Mouse (Mus musculus) heart, embryonic 12.5 days (tissue): ENCODE data around the gene Spatc1l. TPM values are rescaled to one million over a fixed set of nuclear protein-coding genes. Genes with fewer than 3 reads are reported as not detected.

ENCODE experiments used
- ATAC-seq: fragments of 200-750 bp; cut with Nextera tagmentation; 2 replicates; pipeline ENCODE4 v1.8.0; 2017; ENCODE audit warnings: moderate TSS enrichment, moderate library complexity; ENCODE audit not compliant: insufficient number of reproducible peaks, low FRiP score
- H3K27ac ChIP-seq: fragments of 300-500 bp; sonication (generic); 2 replicates; pipeline ENCODE4 v1.5.1; 2016; ENCODE audit warnings: mild to moderate bottlenecking, moderate library complexity; ENCODE audit not compliant: poor library complexity, severe bottlenecking
- H3K27me3 ChIP-seq: fragments of 300-500 bp; sonication (generic); replicated peaks from 2 replicates; pipeline ENCODE4 v1.6.1; 2016; ENCODE audit warnings: mild to moderate bottlenecking, moderate library complexity
- H3K36me3 ChIP-seq: fragments of 300-500 bp; sonication (generic); 2 replicates; pipeline ENCODE4 v1.6.1; 2016; ENCODE audit warnings: mild to moderate bottlenecking, moderate library complexity
- H3K4me1 ChIP-seq: fragments of 300-500 bp; sonication (generic); replicated peaks from 2 replicates; pipeline ENCODE4 v1.6.1; 2016; ENCODE audit warnings: mild to moderate bottlenecking
- H3K4me2 ChIP-seq: fragments of 300-500 bp; sonication (generic); 2 replicates; pipeline ENCODE4 v1.6.1; 2016; ENCODE audit warnings: mild to moderate bottlenecking, moderate library complexity
- H3K4me3 ChIP-seq: fragments of 300-500 bp; sonication (generic); 2 replicates; pipeline ENCODE4 v1.5.1; 2016; ENCODE audit warnings: mild to moderate bottlenecking
- H3K9ac ChIP-seq: fragments of 300-500 bp; sonication (generic); 2 replicates; pipeline ENCODE4 v1.6.1; 2016; ENCODE audit warnings: mild to moderate bottlenecking, moderate library complexity
- H3K9me3 ChIP-seq: fragments of 300-500 bp; sonication (generic); replicated peaks from 2 replicates; pipeline ENCODE4 v1.6.1; 2016; ENCODE audit warnings: mild to moderate bottlenecking, moderate library complexity
- WGBS: fragments of 180-500 bp; shearing (Covaris S2); methylation state at CpG from one replicate; pipeline ENCODE4 v1.1.7; 2016; 5-methylcytosine and 5-hydroxymethylcytosine counted together
- polyA plus RNA-seq: library from polyadenylated mRNA; unstranded; fragments of >200 nt; fragmentation: Nextera tagmentation; extraction: Ambion mirVana; gene quantifications from 2 replicates; pipeline ENCODE4 v1.2.1, GENCODE M21; 2016

Gene Spatc1l
- polyA plus RNA-seq, 1 experiment from 2014 or later: not detected

DNA sequence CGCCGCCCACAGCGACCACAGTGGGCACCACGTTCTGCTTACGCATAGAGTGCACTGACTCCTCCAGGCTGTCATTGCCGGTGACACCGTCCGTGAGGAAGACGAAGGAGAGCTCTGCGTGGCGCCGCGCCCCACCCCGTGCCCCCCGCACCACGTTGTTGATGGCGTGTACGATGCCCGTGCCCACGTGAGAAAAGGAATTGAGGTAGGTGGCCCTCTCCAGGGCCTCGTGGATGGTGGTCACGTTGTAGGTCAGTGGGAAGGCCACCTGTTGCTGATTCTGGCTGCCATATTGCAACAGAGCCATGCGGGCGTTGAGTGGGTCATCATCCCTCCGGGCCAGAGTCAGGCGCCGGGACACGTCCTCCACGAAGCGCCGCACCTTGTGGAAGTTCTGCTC is 34.3 kb downstream of the Spatc1l start:
- WGBS: 86% methylated on average over 31 of the region's 31 CpGs
- Histone ChIP-seq H3K4me3 (no peak overlapping the region), H3K4me2 (no peak overlapping the region), H3K27me3 (no peaks in the 10 kb centered on the region), H3K4me1 (no peaks in the 10 kb centered on the region), H3K9me3 (no peaks in the 10 kb centered on the region), H3K27ac (no peak overlapping the region), H3K9ac (no peak overlapping the region), H3K36me3 (peaks cover 6% of the 10 kb centered on the region; the same call in 1 of the 2 replicates)
- no peak for ATAC-seq

GRCm38 (mm10) chr10:76602690-76603089 is 40.6 kb downstream of the Spatc1l start:
- Histone ChIP-seq H3K9me3 (no peaks in the 10 kb centered on the region), H3K4me1 (peaks cover 9% of the 10 kb centered on the region), H3K4me2 (no peak overlapping the region), H3K27ac (no peak overlapping the region), H3K4me3 (no peak overlapping the region), H3K9ac (no peak overlapping the region), H3K27me3 (no peaks in the 10 kb centered on the region), H3K36me3 (peaks cover 33% of the 10 kb centered on the region)
- WGBS: 25% methylated on average over 3 of the region's 3 CpGs
- ATAC-seq: no peak

GRCm38 (mm10) chr10:76612473-76612872 is 50.4 kb downstream of the Spatc1l start:
- Histone ChIP-seq H3K4me2 (no peak overlapping the region), H3K36me3 (peaks cover 50% of the 10 kb centered on the region), H3K27ac (no peak overlapping the region), H3K9me3 (no peaks in the 10 kb centered on the region), H3K4me1 (peaks cover 5% of the 10 kb centered on the region; the same call in 1 of the 2 replicates), H3K4me3 (no peak overlapping the region), H3K9ac (no peak overlapping the region), H3K27me3 (no peaks in the 10 kb centered on the region)
- ATAC-seq: no peak
- 57% methylated on average over 7 of the region's 7 CpGs for WGBS

Other genes starting within 250 kb of the Spatc1l start
- 11.4 and 12.3 TPM in 2 replicates for gene Dip2a, start 217.0 kb upstream of the Spatc1l start, polyA plus RNA-seq
- gene AC141477.1, start 121.8 kb upstream of the Spatc1l start, polyA plus RNA-seq: not detected in 2 replicates
- 13.3 and 13.7 TPM in 2 replicates for gene Pcnt, start 119.5 kb upstream of the Spatc1l start, polyA plus RNA-seq
- gene 2610028H24Rik, start 113.2 kb upstream of the Spatc1l start, polyA plus RNA-seq: not detected in 2 replicates
- 48.6 and 50.3 TPM in 2 replicates for gene Mcm3ap, start 93.3 kb upstream of the Spatc1l start, polyA plus RNA-seq
- 6.9 and 7.0 TPM in 2 replicates for gene Ybey, start 93.2 kb upstream of the Spatc1l start, polyA plus RNA-seq
- gene Lss, start 30.7 kb upstream of the Spatc1l start, polyA plus RNA-seq: 12.6 and 13.3 TPM in 2 replicates
- 3.2 and 3.5 TPM in 2 replicates for gene Ftcd, start 13.4 kb downstream of the Spatc1l start, polyA plus RNA-seq
- 37.9 and 38.0 TPM in 2 replicates for gene Col6a2, start 61.4 kb downstream of the Spatc1l start, polyA plus RNA-seq
- gene Col6a1, start 163.9 kb downstream of the Spatc1l start, polyA plus RNA-seq: 35.9 and 37.1 TPM in 2 replicates